Mouse (Mus musculus): Measurements from ENCODE around the gene Mier3. TPM values are rescaled to one million over a fixed set of nuclear protein-coding genes. Genes with fewer than 3 reads are reported as not detected.
"Not testable (repeated sequence)": the region's sequence is repeated elsewhere in the genome, so short reads cannot be mapped to it uniquely, and the experiment has no call there.

The Mier3 gene
- polyA plus RNA-seq, 1 experiment from 2014 or later, result 25.2 TPM

DNA sequence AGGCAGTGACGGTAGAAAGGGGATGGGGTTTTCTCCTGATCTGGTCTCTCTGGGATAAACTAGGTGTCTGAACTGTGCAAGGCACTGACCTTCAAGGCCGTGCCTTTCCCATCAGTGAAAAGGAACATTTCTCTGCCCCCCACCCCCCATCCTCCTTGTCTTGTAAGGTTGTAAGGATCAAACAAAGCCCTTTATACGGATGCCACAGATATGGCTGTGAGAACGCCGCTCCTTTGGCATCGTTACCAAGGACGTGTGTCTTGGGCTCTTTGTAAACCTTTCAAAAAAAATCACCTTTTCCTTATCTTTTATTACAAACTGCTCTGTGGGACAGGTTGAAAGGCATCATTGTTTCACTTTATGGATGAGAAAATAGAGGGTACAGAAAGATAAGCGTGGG, 21.3 kb upstream of the Mier3 start:
- H3K9ac ChIP-seq, result no peak overlapping the region
- 69% methylated on average over 8 of the region's 8 CpGs for WGBS
- no peaks in the 10 kb centered on the region for H3K27me3 ChIP-seq
- no peak for ATAC-seq (ENCODE audit: insufficient number of reproducible peaks, low FRiP score, low TSS enrichment, low read depth)
- no peak overlapping the region for H3K4me3 ChIP-seq
- no peak overlapping the region for H3K4me2 ChIP-seq
- H3K36me3 ChIP-seq, result no peaks in the 10 kb centered on the region
- no peaks in the 10 kb centered on the region for H3K9me3 ChIP-seq
- H3K4me1 ChIP-seq, result peaks cover 20% of the 10 kb centered on the region
- H3K27ac ChIP-seq, result peak overlapping the region; percentile 85

- H3K27ac ChIP-seq, result no peak overlapping the region
- no peak for ATAC-seq (ENCODE audit: insufficient number of reproducible peaks, low FRiP score, low TSS enrichment, low read depth)
- no peak overlapping the region for H3K4me3 ChIP-seq
- H3K4me1 ChIP-seq, result peaks cover 20% of the 10 kb centered on the region
- H3K4me2 ChIP-seq, result no peak overlapping the region
- H3K9me3 ChIP-seq, result no peaks in the 10 kb centered on the region
- H3K36me3 ChIP-seq, result no peaks in the 10 kb centered on the region
- WGBS, result 25% methylated on average over 13 of the region's 13 CpGs
- H3K27me3 ChIP-seq, result no peaks in the 10 kb centered on the region
- H3K9ac ChIP-seq, result no peak overlapping the region
Observed at GRCm38 (mm10) chr13:111660072-111660471, 20.7 kb upstream of the Mier3 start.

DNA sequence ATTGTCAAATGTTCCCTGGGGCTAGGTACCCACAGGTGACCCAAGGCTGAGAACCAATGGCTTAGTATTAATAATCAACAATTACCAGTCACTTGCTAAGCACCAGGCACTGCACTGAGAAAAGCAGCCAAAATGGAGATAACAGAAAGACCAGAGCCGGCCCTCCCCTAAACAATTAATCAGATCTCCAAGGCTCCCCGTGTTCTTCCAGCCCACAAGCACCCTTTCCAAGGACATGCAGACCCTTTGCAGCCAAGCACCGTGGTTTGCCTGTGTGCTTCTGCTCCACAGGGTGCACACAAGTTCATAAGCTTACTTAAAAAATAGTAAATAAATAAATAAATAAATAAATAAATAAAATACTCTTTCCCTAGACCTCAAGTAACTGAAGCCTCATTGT, 20.2 kb upstream of the Mier3 start:
- H3K27ac ChIP-seq, result no peak overlapping the region
- peaks cover 20% of the 10 kb centered on the region for H3K4me1 ChIP-seq
- H3K9ac ChIP-seq, result no peak overlapping the region
- no peak overlapping the region for H3K4me3 ChIP-seq
- no peaks in the 10 kb centered on the region for H3K9me3 ChIP-seq
- no peak overlapping the region for H3K4me2 ChIP-seq
- 72% methylated on average over 3 of the region's 3 CpGs for WGBS
- H3K36me3 ChIP-seq, result no peaks in the 10 kb centered on the region
- H3K27me3 ChIP-seq, result no peaks in the 10 kb centered on the region
- ATAC-seq (ENCODE audit: insufficient number of reproducible peaks, low FRiP score, low TSS enrichment, low read depth), result no peak

GRCm38 (mm10) chr13:111668016-111668415, 12.8 kb upstream of the Mier3 start:
- ATAC-seq (ENCODE audit: insufficient number of reproducible peaks, low FRiP score, low TSS enrichment, low read depth), result no peak
- no peak overlapping the region for H3K27ac ChIP-seq
- no peak overlapping the region for H3K4me2 ChIP-seq
- H3K9ac ChIP-seq, result no peak overlapping the region
- H3K36me3 ChIP-seq, result no peaks in the 10 kb centered on the region
- no peaks in the 10 kb centered on the region for H3K27me3 ChIP-seq
- H3K4me1 ChIP-seq, result no peaks in the 10 kb centered on the region
- no peaks in the 10 kb centered on the region for H3K9me3 ChIP-seq
- WGBS, result 93% methylated on average over 7 of the region's 7 CpGs
- H3K4me3 ChIP-seq, result no peak overlapping the region

DNA sequence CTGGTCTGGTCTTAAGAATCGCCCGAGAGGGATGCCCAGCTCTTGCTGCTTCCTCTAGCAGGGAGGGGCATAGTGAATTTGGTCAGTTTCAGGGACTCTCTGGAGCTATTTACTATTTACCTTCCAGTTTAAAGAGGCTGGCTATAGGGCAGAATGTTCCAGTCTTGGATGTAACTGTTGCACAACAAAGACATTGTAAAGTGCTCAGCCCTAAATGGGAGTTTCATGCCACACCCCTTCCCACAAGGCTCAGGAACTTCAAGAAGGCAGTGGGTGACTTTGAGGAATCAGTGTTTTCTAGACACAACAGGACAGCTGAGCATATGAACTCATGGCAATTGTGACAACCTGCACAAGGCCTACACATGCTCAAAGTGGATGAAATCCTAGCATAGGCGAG, 3.9 kb upstream of the Mier3 start:
- WGBS, result 87% methylated on average over 3 of the region's 3 CpGs

DNA sequence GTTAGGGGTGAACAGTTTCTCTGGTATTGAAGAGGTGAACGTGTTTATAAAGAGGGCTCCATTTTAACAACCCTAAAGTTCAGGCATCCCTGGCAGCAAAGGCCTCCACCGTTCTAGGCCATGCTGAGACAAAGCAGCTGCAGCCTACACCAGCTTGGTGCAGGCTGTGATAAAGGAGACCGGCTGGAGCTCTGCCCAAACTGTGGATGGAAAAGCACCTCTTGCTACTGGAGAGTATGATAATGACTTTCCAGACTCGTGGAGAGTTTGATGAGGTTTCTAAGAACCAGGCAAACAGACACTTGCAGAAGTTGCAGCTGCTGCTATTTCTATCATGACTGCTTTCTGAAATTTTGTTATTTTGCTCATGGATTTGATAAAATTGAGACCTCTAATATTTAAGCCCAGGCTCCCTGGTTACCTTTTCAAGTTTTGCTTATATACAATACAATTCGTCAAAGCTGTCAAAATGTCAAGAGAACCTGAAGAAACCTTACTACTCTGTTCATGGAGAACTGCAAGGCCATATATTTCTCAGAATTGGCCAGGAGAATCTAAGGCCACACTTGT, 3.4 kb downstream of the Mier3 start:
- 41% methylated on average over 5 of the region's 5 CpGs for WGBS
- no peaks in the 10 kb centered on the region for H3K36me3 ChIP-seq

More for the DNA sequence above, 3.9 kb upstream of the Mier3 start:
- Histone ChIP-seq H3K4me3 (no peak overlapping the region), H3K4me1 (no peaks in the 10 kb centered on the region), H3K36me3 (no peaks in the 10 kb centered on the region), H3K4me2 (no peak overlapping the region), H3K27ac (no peak overlapping the region), H3K9me3 (no peaks in the 10 kb centered on the region), H3K27me3 (no peaks in the 10 kb centered on the region), H3K9ac (no peak overlapping the region)
- no peak for ATAC-seq (ENCODE audit: insufficient number of reproducible peaks, low FRiP score, low TSS enrichment, low read depth)

GRCm38 (mm10) chr13:111685751-111686462, 5.1 kb downstream of the Mier3 start:
- H3K4me3 ChIP-seq, result peak overlapping the region; percentile 95
- H3K27ac ChIP-seq, result peak overlapping the region; percentile 99
- no peaks in the 10 kb centered on the region for H3K9me3 ChIP-seq
- no peaks in the 10 kb centered on the region for H3K27me3 ChIP-seq
- no peaks in the 10 kb centered on the region for H3K36me3 ChIP-seq
- peak overlapping the region; percentile 98 for H3K9ac ChIP-seq
- peak overlapping the region; percentile 57 for H3K4me2 ChIP-seq
- under 1% methylated on average over 54 of the region's 86 CpGs for WGBS
- no peaks in the 10 kb centered on the region for H3K4me1 ChIP-seq
- ATAC-seq (ENCODE audit: insufficient number of reproducible peaks, low FRiP score, low TSS enrichment, low read depth), result peak; percentile 91

More for the DNA sequence above, 3.4 kb downstream of the Mier3 start:
- no peak overlapping the region for H3K4me3 ChIP-seq
- no peaks in the 10 kb centered on the region for H3K4me1 ChIP-seq
- no peaks in the 10 kb centered on the region for H3K9me3 ChIP-seq
- ATAC-seq (ENCODE audit: insufficient number of reproducible peaks, low FRiP score, low TSS enrichment, low read depth), result no peak
- no peaks in the 10 kb centered on the region for H3K27me3 ChIP-seq
- no peak overlapping the region for H3K9ac ChIP-seq
- no peak overlapping the region for H3K4me2 ChIP-seq
- H3K27ac ChIP-seq, result no peak overlapping the region

- Histone ChIP-seq H3K4me2 (peak overlapping the region; percentile 85), H3K9me3 (no peaks in the 10 kb centered on the region), H3K27ac (peak overlapping the region; percentile 99), H3K4me3 (peak overlapping the region; percentile 95), H3K27me3 (no peaks in the 10 kb centered on the region), H3K4me1 (no peaks in the 10 kb centered on the region), H3K36me3 (peaks cover 3% of the 10 kb centered on the region; the same call in 1 of the 2 replicates), H3K9ac (peak overlapping the region; percentile 98)
- under 1% methylated on average over 72 of the region's 101 CpGs for WGBS
- peak; percentile 57 for ATAC-seq (ENCODE audit: insufficient number of reproducible peaks, low FRiP score, low TSS enrichment, low read depth)
Observed at GRCm38 (mm10) chr13:111686522-111687284, 5.9 kb downstream of the Mier3 start.

- WGBS, result under 1% methylated on average over 35 of the region's 35 CpGs
- Histone ChIP-seq H3K36me3 (peaks cover 8% of the 10 kb centered on the region; the same call in 1 of the 2 replicates), H3K4me2 (peak overlapping the region; percentile 85), H3K4me1 (no peaks in the 10 kb centered on the region), H3K9ac (peak overlapping the region; percentile 98), H3K9me3 (no peaks in the 10 kb centered on the region), H3K27me3 (no peaks in the 10 kb centered on the region), H3K4me3 (peak overlapping the region; percentile 95), H3K27ac (peak overlapping the region; percentile 99)
- ATAC-seq (ENCODE audit: insufficient number of reproducible peaks, low FRiP score, low TSS enrichment, low read depth), result peak; percentile 81
Observed at GRCm38 (mm10) chr13:111687285-111687781, 6.6 kb downstream of the Mier3 start.

DNA sequence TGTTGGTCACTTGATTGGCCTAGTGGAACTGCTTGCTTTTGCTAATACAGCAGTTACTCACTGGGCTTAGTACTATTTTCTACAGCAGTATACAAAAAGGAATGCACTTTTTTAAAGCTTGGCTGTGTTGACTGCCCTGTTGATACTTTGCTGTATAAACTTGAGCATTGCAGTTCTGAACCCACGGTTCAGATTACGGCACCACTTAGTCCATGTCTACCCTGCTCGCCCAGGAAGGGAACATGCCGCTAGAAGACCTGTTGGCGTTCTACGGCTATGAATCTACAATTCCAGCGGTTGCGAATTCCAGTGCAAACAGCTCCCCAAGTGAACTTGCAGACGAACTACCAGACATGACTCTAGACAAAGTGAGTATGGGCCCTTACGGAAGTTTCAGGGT, 22.6 kb downstream of the Mier3 start:
- Histone ChIP-seq H3K4me2 (no peak overlapping the region), H3K27me3 (no peaks in the 10 kb centered on the region), H3K27ac (no peak overlapping the region), H3K36me3 (peaks cover 66% of the 10 kb centered on the region), H3K4me3 (no peak overlapping the region), H3K9ac (no peak overlapping the region), H3K9me3 (no peaks in the 10 kb centered on the region), H3K4me1 (no peaks in the 10 kb centered on the region)
- WGBS, result 96% methylated on average over 10 of the region's 10 CpGs
- no peak for ATAC-seq (ENCODE audit: insufficient number of reproducible peaks, low FRiP score, low TSS enrichment, low read depth)

- not testable (repeated sequence) for H3K27me3 ChIP-seq; H3K9ac ChIP-seq; ATAC-seq (ENCODE audit: insufficient number of reproducible peaks, low FRiP score, low TSS enrichment, low read depth); H3K9me3 ChIP-seq; H3K4me1 ChIP-seq; H3K27ac ChIP-seq; H3K4me3 ChIP-seq; H3K4me2 ChIP-seq
- H3K36me3 ChIP-seq, result peaks cover 72% of the 10 kb centered on the region
- 87% methylated on average over 4 of the region's 4 CpGs for WGBS
Observed at GRCm38 (mm10) chr13:111703952-111704351, 23.2 kb downstream of the Mier3 start.

DNA sequence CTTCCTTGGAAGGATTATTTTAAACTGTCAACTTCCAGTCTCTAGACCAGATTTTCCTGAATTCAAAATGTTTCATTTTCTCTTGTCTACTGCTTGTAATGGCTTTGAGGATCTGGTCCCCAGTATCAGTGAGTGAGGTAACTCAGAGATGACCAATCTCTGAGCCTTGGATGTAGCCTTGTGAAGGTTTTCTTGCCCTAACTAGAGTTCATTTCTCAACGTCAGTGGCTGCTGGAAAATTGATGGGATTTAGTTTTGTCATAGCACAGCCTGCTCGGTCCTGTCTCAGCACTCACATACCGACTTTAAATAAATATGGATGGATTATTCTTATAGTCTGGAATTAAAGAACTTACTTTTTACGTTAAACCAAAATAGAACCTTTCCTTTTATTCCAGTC, 29.8 kb downstream of the Mier3 start:
- no peaks in the 10 kb centered on the region for H3K9me3 ChIP-seq
- H3K4me1 ChIP-seq, result no peaks in the 10 kb centered on the region
- no peak overlapping the region for H3K4me3 ChIP-seq
- no peak overlapping the region for H3K4me2 ChIP-seq
- 83% methylated on average over 4 of the region's 4 CpGs for WGBS
- H3K36me3 ChIP-seq, result peaks cover 90% of the 10 kb centered on the region
- no peak for ATAC-seq (ENCODE audit: insufficient number of reproducible peaks, low FRiP score, low TSS enrichment, low read depth)
- H3K9ac ChIP-seq, result no peak overlapping the region
- H3K27ac ChIP-seq, result no peak overlapping the region
- H3K27me3 ChIP-seq, result no peaks in the 10 kb centered on the region

Data from limb, embryonic 15.5 days (tissue).